Mouse (Mus musculus): ENCODE measurements around the gene Cd70. TPM values are rescaled to one million over a fixed set of nuclear protein-coding genes. Genes with fewer than 3 reads are reported as not detected.
"Not testable (repeated sequence)": the region's sequence is repeated elsewhere in the genome, so short reads cannot be mapped to it uniquely, and the experiment has no call there.

Cd70 gene
- polyA plus RNA-seq, 1 experiment from 2014 or later = 0.29 TPM

GRCm38 (mm10) chr17:57170616-57171260 lies 21.2 kb upstream of the Cd70 start:
- H3K9ac ChIP-seq (replicated peaks) = no peak overlapping the region
- 56% methylated on average over 5 of the region's 5 CpGs for WGBS
- no peaks in the 10 kb centered on the region for H3K9me3 ChIP-seq
- H3K27me3 ChIP-seq = 0 out of 2 replicates have a peak, but pooled peaks cover 4% of the 10 kb centered on the region
- no peak for ATAC-seq (ENCODE audit: low FRiP score, low read depth)
- no peaks in the 10 kb centered on the region for H3K36me3 ChIP-seq
- no peak overlapping the region for H3K4me3 ChIP-seq
- H3K4me1 ChIP-seq = peaks cover 6% of the 10 kb centered on the region; the same call in 1 of the 2 replicates
- no peak overlapping the region for H3K27ac ChIP-seq (replicated peaks)
- H3K4me2 ChIP-seq (replicated peaks) = no peak overlapping the region

GRCm38 (mm10) chr17:57166800-57167791 lies 17.5 kb upstream of the Cd70 start:
- Histone ChIP-seq H3K4me3 (no peak overlapping the region), H3K27me3 (0 out of 2 replicates have a peak, but pooled peaks cover 4% of the 10 kb centered on the region), H3K4me1 (peaks cover 6% of the 10 kb centered on the region; the same call in 1 of the 2 replicates), H3K9ac (replicated peaks) (0 out of 2 replicates have a peak overlapping the region, but pooled peaks have one; percentile 11), H3K9me3 (no peaks in the 10 kb centered on the region), H3K36me3 (no peaks in the 10 kb centered on the region), H3K27ac (replicated peaks) (no peak overlapping the region), H3K4me2 (replicated peaks) (peak overlapping the region; percentile 25; the same call in 1 of the 2 replicates)
- peak; percentile 79 for ATAC-seq (ENCODE audit: low FRiP score, low read depth)
- WGBS = 10% methylated on average over 10 of the region's 11 CpGs

GRCm38 (mm10) chr17:57153787-57154186 lies 4.2 kb upstream of the Cd70 start:
- peaks cover 27% of the 10 kb centered on the region for H3K27me3 ChIP-seq
- H3K4me2 ChIP-seq (replicated peaks) = no peak overlapping the region
- H3K27ac ChIP-seq (replicated peaks) = no peak overlapping the region
- ATAC-seq (ENCODE audit: low FRiP score, low read depth) = no peak
- no peaks in the 10 kb centered on the region for H3K36me3 ChIP-seq
- no peak overlapping the region for H3K9ac ChIP-seq (replicated peaks)
- no peak overlapping the region for H3K4me3 ChIP-seq
- 85% methylated on average over 4 of the region's 4 CpGs for WGBS
- peaks cover 8% of the 10 kb centered on the region for H3K4me1 ChIP-seq
- no peaks in the 10 kb centered on the region for H3K9me3 ChIP-seq

GRCm38 (mm10) chr17:57153006-57153405 lies 3.4 kb upstream of the Cd70 start:
- no peak overlapping the region for H3K4me2 ChIP-seq (replicated peaks)
- WGBS = 69% methylated on average over 6 of the region's 6 CpGs
- H3K9ac ChIP-seq (replicated peaks) = no peak overlapping the region
- H3K27ac ChIP-seq (replicated peaks) = no peak overlapping the region
- peaks cover 8% of the 10 kb centered on the region for H3K4me1 ChIP-seq
- no peaks in the 10 kb centered on the region for H3K9me3 ChIP-seq
- H3K27me3 ChIP-seq = peaks cover 34% of the 10 kb centered on the region
- ATAC-seq (ENCODE audit: low FRiP score, low read depth) = no peak
- no peaks in the 10 kb centered on the region for H3K36me3 ChIP-seq
- no peak overlapping the region for H3K4me3 ChIP-seq

- Histone ChIP-seq H3K4me1 (peaks cover 8% of the 10 kb centered on the region), H3K9ac (replicated peaks) (0 out of 2 replicates have a peak overlapping the region, but pooled peaks have one; percentile 54), H3K4me3 (no peak overlapping the region), H3K36me3 (no peaks in the 10 kb centered on the region), H3K27ac (replicated peaks) (no peak overlapping the region), H3K4me2 (replicated peaks) (no peak overlapping the region), H3K9me3 (no peaks in the 10 kb centered on the region), H3K27me3 (peaks cover 46% of the 10 kb centered on the region)
- 58% methylated on average over 4 of the region's 4 CpGs for WGBS
- no peak for ATAC-seq (ENCODE audit: low FRiP score, low read depth)
Measured at GRCm38 (mm10) chr17:57148343-57148742, 1.2 kb downstream of the Cd70 start.

- ATAC-seq (ENCODE audit: low FRiP score, low read depth) = no peak
- H3K36me3 ChIP-seq = no peaks in the 10 kb centered on the region
- H3K4me2 ChIP-seq (replicated peaks) = no peak overlapping the region
- H3K27me3 ChIP-seq = peaks cover 33% of the 10 kb centered on the region
- H3K9ac ChIP-seq (replicated peaks) = no peak overlapping the region
- peaks cover 8% of the 10 kb centered on the region for H3K4me1 ChIP-seq
- no peaks in the 10 kb centered on the region for H3K9me3 ChIP-seq
- H3K4me3 ChIP-seq = no peak overlapping the region
- H3K27ac ChIP-seq (replicated peaks) = no peak overlapping the region
- 61% methylated on average over 1 of the region's 1 CpGs for WGBS
Measured at GRCm38 (mm10) chr17:57145115-57145514, 4.5 kb downstream of the Cd70 start.

GRCm38 (mm10) chr17:57143704-57144103 lies 5.9 kb downstream of the Cd70 start:
- no peaks in the 10 kb centered on the region for H3K36me3 ChIP-seq
- no peak overlapping the region for H3K4me3 ChIP-seq
- no peaks in the 10 kb centered on the region for H3K9me3 ChIP-seq
- no peak overlapping the region for H3K27ac ChIP-seq (replicated peaks)
- ATAC-seq (ENCODE audit: low FRiP score, low read depth) = no peak
- peaks cover 19% of the 10 kb centered on the region for H3K27me3 ChIP-seq
- H3K4me2 ChIP-seq (replicated peaks) = no peak overlapping the region
- H3K4me1 ChIP-seq = no peaks in the 10 kb centered on the region
- 83% methylated on average over 3 of the region's 3 CpGs for WGBS
- no peak overlapping the region for H3K9ac ChIP-seq (replicated peaks)

- H3K4me2 ChIP-seq (replicated peaks) = no peak overlapping the region
- H3K36me3 ChIP-seq = no peaks in the 10 kb centered on the region
- no peak overlapping the region for H3K9ac ChIP-seq (replicated peaks)
- no peaks in the 10 kb centered on the region for H3K27me3 ChIP-seq
- H3K9me3 ChIP-seq = no peaks in the 10 kb centered on the region
- H3K4me3 ChIP-seq = no peak overlapping the region
- H3K27ac ChIP-seq (replicated peaks) = no peak overlapping the region
- 86% methylated on average over 3 of the region's 3 CpGs for WGBS
- ATAC-seq (ENCODE audit: low FRiP score, low read depth) = no peak
- no peaks in the 10 kb centered on the region for H3K4me1 ChIP-seq
Measured at GRCm38 (mm10) chr17:57139708-57140107, 9.9 kb downstream of the Cd70 start.

- H3K4me1 ChIP-seq = no peaks in the 10 kb centered on the region
- H3K27ac ChIP-seq (replicated peaks) = no peak overlapping the region
- no peaks in the 10 kb centered on the region for H3K36me3 ChIP-seq
- H3K27me3 ChIP-seq = no peaks in the 10 kb centered on the region
- no peak overlapping the region for H3K4me3 ChIP-seq
- no peak overlapping the region for H3K4me2 ChIP-seq (replicated peaks)
- H3K9me3 ChIP-seq = no peaks in the 10 kb centered on the region
- 88% methylated on average over 4 of the region's 4 CpGs for WGBS
- H3K9ac ChIP-seq (replicated peaks) = no peak overlapping the region
- ATAC-seq (ENCODE audit: low FRiP score, low read depth) = no peak
Measured at GRCm38 (mm10) chr17:57138676-57139075, 10.9 kb downstream of the Cd70 start.

GRCm38 (mm10) chr17:57135635-57136034 lies 13.9 kb downstream of the Cd70 start:
- no peak overlapping the region for H3K4me2 ChIP-seq (replicated peaks)
- H3K36me3 ChIP-seq = no peaks in the 10 kb centered on the region
- no peaks in the 10 kb centered on the region for H3K4me1 ChIP-seq
- H3K4me3 ChIP-seq = no peak overlapping the region
- ATAC-seq (ENCODE audit: low FRiP score, low read depth) = no peak
- H3K9ac ChIP-seq (replicated peaks) = no peak overlapping the region
- no peak overlapping the region for H3K27ac ChIP-seq (replicated peaks)
- 80% methylated on average over 3 of the region's 3 CpGs for WGBS
- H3K9me3 ChIP-seq = no peaks in the 10 kb centered on the region
- no peaks in the 10 kb centered on the region for H3K27me3 ChIP-seq

GRCm38 (mm10) chr17:57134693-57135092 lies 14.9 kb downstream of the Cd70 start:
- H3K9me3 ChIP-seq = no peaks in the 10 kb centered on the region
- no peak for ATAC-seq (ENCODE audit: low FRiP score, low read depth)
- H3K9ac ChIP-seq (replicated peaks) = no peak overlapping the region
- no peak overlapping the region for H3K4me3 ChIP-seq
- no peaks in the 10 kb centered on the region for H3K27me3 ChIP-seq
- no peaks in the 10 kb centered on the region for H3K4me1 ChIP-seq
- no peaks in the 10 kb centered on the region for H3K36me3 ChIP-seq
- WGBS = 85% methylated on average over 2 of the region's 2 CpGs
- no peak overlapping the region for H3K27ac ChIP-seq (replicated peaks)
- H3K4me2 ChIP-seq (replicated peaks) = no peak overlapping the region

GRCm38 (mm10) chr17:57134021-57134420 lies 15.6 kb downstream of the Cd70 start:
- not testable (repeated sequence) for H3K36me3 ChIP-seq; H3K9ac ChIP-seq (replicated peaks); H3K4me2 ChIP-seq (replicated peaks); H3K27ac ChIP-seq (replicated peaks); H3K9me3 ChIP-seq; H3K27me3 ChIP-seq; ATAC-seq (ENCODE audit: low FRiP score, low read depth); H3K4me1 ChIP-seq; H3K4me3 ChIP-seq
- WGBS = 26% methylated on average over 3 of the region's 3 CpGs

Data from midbrain, embryonic 12.5 days (tissue).